Mouse (Mus musculus): Measurements from ENCODE around the gene Rgs3. TPM values are rescaled to one million over a fixed set of nuclear protein-coding genes. Genes with fewer than 3 reads are reported as not detected.

The Rgs3 gene
- polyA plus RNA-seq, 1 experiment from 2014 or later, result 52.8 TPM

GRCm38 (mm10) chr4:62737983-62738695, 178.5 kb downstream of the Rgs3 start:
- Histone ChIP-seq H3K4me3 (no peak overlapping the region), H3K36me3 (no peaks in the 10 kb centered on the region), H3K27ac (peak overlapping the region; percentile 49; the same call in 1 of the 2 replicates), H3K27me3 (no peaks in the 10 kb centered on the region), H3K9me3 (no peaks in the 10 kb centered on the region), H3K4me2 (replicated peaks) (no peak overlapping the region), H3K4me1 (peaks cover 80% of the 10 kb centered on the region), H3K9ac (no peak overlapping the region)
- peak; percentile 42 for ATAC-seq (ENCODE audit: low FRiP score, low read depth)
- 48% methylated on average over 9 of the region's 9 CpGs for WGBS

- WGBS, result 72% methylated on average over 3 of the region's 3 CpGs
- Histone ChIP-seq H3K36me3 (no peaks in the 10 kb centered on the region), H3K4me1 (peaks cover 80% of the 10 kb centered on the region), H3K27ac (no peak overlapping the region), H3K27me3 (no peaks in the 10 kb centered on the region), H3K9ac (no peak overlapping the region), H3K9me3 (no peaks in the 10 kb centered on the region), H3K4me3 (no peak overlapping the region), H3K4me2 (replicated peaks) (no peak overlapping the region)
- no peak for ATAC-seq (ENCODE audit: low FRiP score, low read depth)
Measured at GRCm38 (mm10) chr4:62738996-62739395, 179.3 kb downstream of the Rgs3 start.

GRCm38 (mm10) chr4:62739591-62739990, 179.9 kb downstream of the Rgs3 start:
- WGBS, result 95% methylated on average over 4 of the region's 4 CpGs
- Histone ChIP-seq H3K9ac (no peak overlapping the region), H3K4me1 (peaks cover 80% of the 10 kb centered on the region)

GRCm38 (mm10) chr4:62740282-62741054, 180.8 kb downstream of the Rgs3 start:
- H3K9me3 ChIP-seq, result no peaks in the 10 kb centered on the region
- no peak overlapping the region for H3K4me2 ChIP-seq (replicated peaks)
- no peaks in the 10 kb centered on the region for H3K27me3 ChIP-seq
- no peak overlapping the region for H3K4me3 ChIP-seq
- H3K36me3 ChIP-seq, result no peaks in the 10 kb centered on the region
- H3K9ac ChIP-seq, result no peak overlapping the region
- peaks cover 80% of the 10 kb centered on the region for H3K4me1 ChIP-seq
- no peak overlapping the region for H3K27ac ChIP-seq
- 91% methylated on average over 6 of the region's 6 CpGs for WGBS
- no peak for ATAC-seq (ENCODE audit: low FRiP score, low read depth)

More at GRCm38 (mm10) chr4:62739591-62739990, 179.9 kb downstream of the Rgs3 start:
- Histone ChIP-seq H3K9me3 (no peaks in the 10 kb centered on the region), H3K27me3 (no peaks in the 10 kb centered on the region), H3K27ac (no peak overlapping the region), H3K4me3 (no peak overlapping the region), H3K4me2 (replicated peaks) (no peak overlapping the region), H3K36me3 (no peaks in the 10 kb centered on the region)
- ATAC-seq (ENCODE audit: low FRiP score, low read depth), result no peak

- no peak for ATAC-seq (ENCODE audit: low FRiP score, low read depth)
- no peak overlapping the region for H3K4me2 ChIP-seq (replicated peaks)
- H3K4me3 ChIP-seq, result no peak overlapping the region
- no peak overlapping the region for H3K9ac ChIP-seq
- peaks cover 78% of the 10 kb centered on the region for H3K4me1 ChIP-seq
- 75% methylated on average over 5 of the region's 5 CpGs for WGBS
- no peaks in the 10 kb centered on the region for H3K9me3 ChIP-seq
- H3K36me3 ChIP-seq, result no peaks in the 10 kb centered on the region
- no peak overlapping the region for H3K27ac ChIP-seq
- no peaks in the 10 kb centered on the region for H3K27me3 ChIP-seq
Measured at GRCm38 (mm10) chr4:62741055-62741453, 181.4 kb downstream of the Rgs3 start.

- 48% methylated on average over 3 of the region's 3 CpGs for WGBS
- no peaks in the 10 kb centered on the region for H3K27me3 ChIP-seq
- peaks cover 72% of the 10 kb centered on the region for H3K4me1 ChIP-seq
- no peak for ATAC-seq (ENCODE audit: low FRiP score, low read depth)
- H3K4me3 ChIP-seq, result no peak overlapping the region
- peak overlapping the region; percentile 25; the same call in 1 of the 2 replicates for H3K9ac ChIP-seq
- no peak overlapping the region for H3K4me2 ChIP-seq (replicated peaks)
- no peaks in the 10 kb centered on the region for H3K36me3 ChIP-seq
- H3K27ac ChIP-seq, result peak overlapping the region; percentile 17; the same call in 1 of the 2 replicates
- no peaks in the 10 kb centered on the region for H3K9me3 ChIP-seq
Measured at GRCm38 (mm10) chr4:62741601-62742000, 182.0 kb downstream of the Rgs3 start.

- Histone ChIP-seq H3K4me3 (no peak overlapping the region), H3K27me3 (no peaks in the 10 kb centered on the region), H3K27ac (peak overlapping the region; percentile 44), H3K4me2 (replicated peaks) (no peak overlapping the region), H3K4me1 (peaks cover 58% of the 10 kb centered on the region), H3K9me3 (no peaks in the 10 kb centered on the region), H3K9ac (0 out of 2 replicates have a peak overlapping the region, but pooled peaks have one; percentile 25), H3K36me3 (no peaks in the 10 kb centered on the region)
- WGBS, result 34% methylated on average over 14 of the region's 14 CpGs
- ATAC-seq (ENCODE audit: low FRiP score, low read depth), result no peak
Measured at GRCm38 (mm10) chr4:62742885-62743760, 183.5 kb downstream of the Rgs3 start.

GRCm38 (mm10) chr4:62744534-62744956, 184.9 kb downstream of the Rgs3 start:
- H3K27ac ChIP-seq, result peak overlapping the region; percentile 40; the same call in 1 of the 2 replicates
- peak; percentile 45; the same call in 1 of the 2 replicates for ATAC-seq (ENCODE audit: low FRiP score, low read depth)
- H3K9me3 ChIP-seq, result no peaks in the 10 kb centered on the region
- 30% methylated on average over 10 of the region's 10 CpGs for WGBS
- H3K4me2 ChIP-seq (replicated peaks), result no peak overlapping the region
- no peaks in the 10 kb centered on the region for H3K36me3 ChIP-seq
- H3K9ac ChIP-seq, result no peak overlapping the region
- peaks cover 49% of the 10 kb centered on the region for H3K4me1 ChIP-seq
- H3K27me3 ChIP-seq, result no peaks in the 10 kb centered on the region
- no peak overlapping the region for H3K4me3 ChIP-seq

- H3K4me2 ChIP-seq (replicated peaks), result no peak overlapping the region
- H3K9ac ChIP-seq, result no peak overlapping the region
- H3K4me3 ChIP-seq, result no peak overlapping the region
- H3K36me3 ChIP-seq, result no peaks in the 10 kb centered on the region
- no peaks in the 10 kb centered on the region for H3K27me3 ChIP-seq
- peak overlapping the region; percentile 40; the same call in 1 of the 2 replicates for H3K27ac ChIP-seq
- H3K9me3 ChIP-seq, result no peaks in the 10 kb centered on the region
- peak; percentile 33; the same call in 1 of the 2 replicates for ATAC-seq (ENCODE audit: low FRiP score, low read depth)
- WGBS, result 20% methylated on average over 1 of the region's 1 CpGs
- peaks cover 49% of the 10 kb centered on the region for H3K4me1 ChIP-seq
Measured at GRCm38 (mm10) chr4:62744985-62745638, 185.5 kb downstream of the Rgs3 start.
